Mouse (Mus musculus): ENCODE measurements around the gene Sytl1.

- TF ChIP-seq POLR2A (IDR thresholded peaks at IDR 0.05; ENCODE audit: borderline replicate concordance, control insufficient read depth, low read depth, low read length), result no peak
- no peak for TF ChIP-seq CTCF (IDR thresholded peaks at IDR 0.05; ENCODE audit: control insufficient read depth, insufficient read depth, low read length)
Observed at GRCm38 (mm10) chr4:133299701-133300100, 36.8 kb upstream of the Sytl1 start.

All from bone marrow, adult 2 months (tissue).